Mouse (Mus musculus): ENCODE measurements around the gene Far2.

The Far2 gene

DNA sequence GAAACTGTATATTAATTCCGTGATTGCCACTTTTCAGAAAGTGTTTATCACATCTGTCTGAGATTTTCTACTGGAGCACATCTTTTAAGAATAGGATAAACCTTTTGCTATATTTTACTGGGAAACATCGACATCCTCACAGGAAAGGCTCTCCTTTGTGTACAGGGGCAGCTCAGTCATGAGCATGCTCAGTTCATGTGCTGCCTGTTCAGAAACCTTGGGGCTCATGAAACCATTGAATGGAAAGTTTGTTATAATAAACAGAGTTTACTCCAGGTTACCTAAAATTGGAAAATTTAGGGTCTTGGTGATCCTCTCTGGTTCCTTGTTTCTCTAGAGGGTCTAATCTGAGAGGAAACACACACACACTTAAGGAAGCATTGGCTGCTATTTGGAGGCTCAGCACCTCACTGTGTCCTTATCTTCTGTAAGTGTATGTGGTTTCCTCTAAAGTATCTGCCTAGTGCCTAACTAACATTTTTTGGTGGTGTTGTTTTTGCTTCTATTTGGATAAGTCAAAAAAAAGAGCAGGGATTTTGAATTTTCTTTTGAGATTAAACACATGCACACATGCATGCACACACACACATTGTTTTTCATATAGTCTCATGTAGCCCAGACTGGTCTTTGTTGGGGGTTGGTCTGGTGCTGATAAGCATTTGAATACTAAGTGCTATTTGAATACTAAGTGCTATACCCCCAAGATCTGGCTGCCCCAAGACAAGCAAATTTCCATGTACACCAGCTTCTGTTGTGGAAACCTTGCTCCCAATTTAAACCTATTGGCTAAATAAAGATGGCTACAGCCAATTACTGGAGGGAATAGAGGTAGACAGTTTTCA is 171.4 kb downstream of the Far2 start:
- no peak for DNase-seq (ENCODE audit: low read depth, low spot score)

DNA sequence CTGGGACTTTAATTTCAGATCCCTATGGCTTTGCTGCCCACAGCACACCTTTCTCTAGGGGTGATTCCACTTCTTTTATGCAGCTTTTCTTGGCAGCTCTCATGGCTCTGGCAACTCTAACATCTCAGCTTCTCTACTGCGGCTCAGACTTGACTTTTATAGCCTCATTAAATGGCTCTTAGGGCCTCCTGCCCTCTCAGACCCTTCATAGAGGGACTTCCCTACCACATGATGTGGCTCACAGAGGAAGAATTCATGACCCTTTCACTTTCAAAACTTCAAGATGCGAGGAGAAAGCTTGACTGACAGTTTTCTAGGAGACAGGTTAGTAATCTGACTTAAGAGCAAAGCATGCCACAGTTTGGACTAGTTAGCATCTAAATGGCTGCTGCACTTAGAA is 175.6 kb downstream of the Far2 start:
- no peak for DNase-seq (ENCODE audit: low read depth, low spot score)

DNA sequence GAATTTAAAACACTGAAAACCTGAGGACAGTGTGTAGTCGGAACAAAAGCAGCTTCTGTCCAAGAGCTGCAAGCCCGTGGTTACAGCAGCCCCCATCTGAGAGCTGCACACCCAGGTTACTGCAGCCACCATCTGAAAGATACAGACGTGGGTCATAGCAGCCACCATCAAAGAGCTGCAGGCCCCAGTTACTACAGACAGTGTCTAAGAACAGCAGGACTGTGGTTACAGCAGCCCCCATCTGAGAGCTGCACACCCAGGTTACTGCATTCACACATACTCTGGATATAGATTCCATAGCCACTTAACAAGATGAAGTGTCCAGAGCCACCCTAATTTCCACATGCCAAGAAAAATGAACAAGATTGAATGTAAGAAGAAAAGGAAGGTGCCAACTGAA is 180.5 kb downstream of the Far2 start:
- DNase-seq (ENCODE audit: low read depth, low spot score), result no peak
